Mouse (Mus musculus) G1E (cell line): Measurements from ENCODE around the gene Snai1. TPM values are rescaled to one million over a fixed set of nuclear protein-coding genes. Genes with fewer than 3 reads are reported as not detected.

ENCODE experiments used
- ATAC-seq: 2 replicates; pipeline ENCODE4 v1.8.0; 2016; ENCODE audit warnings: mild to moderate bottlenecking; ENCODE audit not compliant: insufficient number of reproducible peaks, poor library complexity, low FRiP score, severe bottlenecking; ENCODE audit errors: extremely low read depth
- DNase-seq: peaks from one replicate; pipeline ENCODE4 v3.0.0; 2012; ENCODE audit warnings: low spot score
- H3K27me3 ChIP-seq: 2 replicates; pipeline ENCODE4 v1.6.1; 2012; ENCODE audit warnings: mild to moderate bottlenecking, low read length, inconsistent platforms; ENCODE audit not compliant: insufficient read depth
- H3K36me3 ChIP-seq: replicated peaks from 2 replicates; pipeline ENCODE3; 2012; ENCODE audit warnings: mild to moderate bottlenecking, inconsistent platforms
- H3K4me1 ChIP-seq: 2 replicates; pipeline ENCODE4 v1.6.1; 2012; ENCODE audit warnings: low read depth, low read length, inconsistent platforms, mixed read lengths; ENCODE audit not compliant: insufficient read depth
- H3K4me3 ChIP-seq: 2 replicates; pipeline ENCODE4 v1.5.1; 2012; ENCODE audit warnings: low read depth, mild to moderate bottlenecking, inconsistent platforms, low read length, moderate library complexity, mixed read lengths
- H3K9me3 ChIP-seq: replicated peaks from 2 replicates; pipeline ENCODE4 v1.6.1; 2012; ENCODE audit warnings: inconsistent platforms
- CTCF ChIP-seq: IDR thresholded peaks from 2 replicates; pipeline ENCODE4 v1.5.1; 2012; ENCODE audit warnings: low read depth, low read length, inconsistent platforms, mixed read lengths
- GATA1 ChIP-seq: IDR thresholded peaks from 2 replicates; pipeline ENCODE4 v1.6.1; 2012; ENCODE audit warnings: borderline replicate concordance, low read length, inconsistent platforms, mixed read lengths
- GATA2 ChIP-seq: IDR thresholded peaks from 2 replicates; pipeline ENCODE4 v1.6.1; 2012; ENCODE audit warnings: low read depth, low read length, inconsistent platforms, borderline replicate concordance
- POLR2AphosphoS5 ChIP-seq: IDR thresholded peaks from 2 replicates; pipeline ENCODE4 v1.6.1; 2012; ENCODE audit warnings: low read depth, low read length, inconsistent platforms; ENCODE audit not compliant: insufficient replicate concordance
- TAL1 ChIP-seq: conservative IDR thresholded peaks from 2 replicates; pipeline ENCODE4 v1.6.1; 2012; ENCODE audit warnings: low read depth, low read length, inconsistent platforms, mixed read lengths
- polyA plus RNA-seq: library from polyadenylated mRNA; stranded (reverse); fragments of >175 nt; gene quantifications from 2 replicates; pipeline ENCODE4 v1.2.3, GENCODE M21; 2012
- total RNA-seq, 2 experiments: library from RNA; stranded (forward) in 1 of 2; stranded (reverse) in 1 of 2; fragments of 200-1000 nt in 1 of 2; fragments of >200 nt in 1 of 2; fragmentation: Nextera tagmentation in 1 of 2; gene quantifications; 2 replicates each; pipeline ENCODE4 v1.2.3; 2014 to 2017

The Snai1 gene
- total and polyA plus RNA-seq, 3 experiments, result not detected

- Histone ChIP-seq H3K9me3 (no peaks in the 10 kb centered on the region), H3K4me3 (no peak overlapping the region), H3K27me3 (peaks cover 39% of the 10 kb centered on the region), H3K4me1 (peaks cover 9% of the 10 kb centered on the region), H3K36me3 (no peaks in the 10 kb centered on the region)
- DNase-seq (no peak), ATAC-seq (no peak)
- no peak for TF ChIP-seq POLR2AphosphoS5
- no peak for TF ChIP-seq CTCF
- no peak for TF ChIP-seq GATA1
- TF ChIP-seq TAL1, result no peak
- TF ChIP-seq GATA2, result no peak
These were observed 37.6 kb downstream of the Snai1 start for GRCm38 (mm10) chr2:167575581-167575980.

GRCm38 (mm10) chr2:167576121-167576620 is 38.2 kb downstream of the Snai1 start:
- H3K4me3 ChIP-seq, result no peak overlapping the region
- no peaks in the 10 kb centered on the region for H3K9me3 ChIP-seq
- ATAC-seq (no peak), DNase-seq (no peak)
- H3K27me3 ChIP-seq, result peaks cover 42% of the 10 kb centered on the region
- H3K4me1 ChIP-seq, result peaks cover 9% of the 10 kb centered on the region
- H3K36me3 ChIP-seq, result no peaks in the 10 kb centered on the region
- no peak for TF ChIP-seq GATA1
- TF ChIP-seq CTCF, result no peak
- no peak for TF ChIP-seq TAL1
- TF ChIP-seq POLR2AphosphoS5, result no peak
- no peak for TF ChIP-seq GATA2

- Histone ChIP-seq H3K4me3 (no peak overlapping the region), H3K9me3 (no peaks in the 10 kb centered on the region), H3K36me3 (no peaks in the 10 kb centered on the region), H3K4me1 (peaks cover 9% of the 10 kb centered on the region), H3K27me3 (peaks cover 42% of the 10 kb centered on the region)
- ATAC-seq (no peak), DNase-seq (no peak)
- no peak for TF ChIP-seq CTCF
- no peak for TF ChIP-seq GATA2
- TF ChIP-seq GATA1, result no peak
- no peak for TF ChIP-seq TAL1
- TF ChIP-seq POLR2AphosphoS5, result no peak
These were observed 39.3 kb downstream of the Snai1 start for GRCm38 (mm10) chr2:167577186-167577785.

- TF ChIP-seq CTCF (no peak), POLR2AphosphoS5 (no peak), GATA2 (no peak), TAL1 (no peak), GATA1 (no peak)
- no peaks in the 10 kb centered on the region for H3K9me3 ChIP-seq
- H3K27me3 ChIP-seq, result peaks cover 54% of the 10 kb centered on the region
- no peak overlapping the region for H3K4me3 ChIP-seq
- DNase-seq, result no peak
- no peaks in the 10 kb centered on the region for H3K36me3 ChIP-seq
- H3K4me1 ChIP-seq, result peaks cover 9% of the 10 kb centered on the region
- ATAC-seq, result no peak; the same call in 1 of the 2 replicates
These were observed 40.5 kb downstream of the Snai1 start for GRCm38 (mm10) chr2:167578521-167578920.

GRCm38 (mm10) chr2:167583161-167583952 is 45.4 kb downstream of the Snai1 start:
- ATAC-seq (no peak), DNase-seq (no peak)
- Histone ChIP-seq H3K27me3 (peaks cover 54% of the 10 kb centered on the region), H3K4me1 (peaks cover 5% of the 10 kb centered on the region), H3K9me3 (no peaks in the 10 kb centered on the region), H3K4me3 (no peak overlapping the region), H3K36me3 (no peaks in the 10 kb centered on the region)
- no peak for TF ChIP-seq GATA2
- TF ChIP-seq TAL1, result no peak
- no peak for TF ChIP-seq CTCF
- no peak for TF ChIP-seq GATA1

- Histone ChIP-seq H3K27me3 (peaks cover 62% of the 10 kb centered on the region), H3K4me3 (no peak overlapping the region), H3K4me1 (no peaks in the 10 kb centered on the region), H3K36me3 (no peaks in the 10 kb centered on the region), H3K9me3 (no peaks in the 10 kb centered on the region)
- DNase-seq (no peak), ATAC-seq (no peak)
- no peak for TF ChIP-seq TAL1
- no peak for TF ChIP-seq GATA1
- no peak for TF ChIP-seq GATA2
- no peak for TF ChIP-seq POLR2AphosphoS5
- TF ChIP-seq CTCF, result no peak
These were observed 47.3 kb downstream of the Snai1 start for GRCm38 (mm10) chr2:167585273-167585672.
